Mouse (Mus musculus) urinary bladder, postnatal 4 days (tissue): ENCODE results near the gene Ucp3.
"Not testable (repeated sequence)": the region's sequence is repeated elsewhere in the genome, so short reads cannot be mapped to it uniquely, and the experiment has no call there.

Source experiments
- DNase-seq, 2 experiments: peaks; one replicate each; pipeline ENCODE4 v3.0.0; 2021 to 2022; ENCODE audit warnings: low spot score in 2 of 2

The Ucp3 gene

GRCm38 (mm10) chr7:100473846-100474454 is 1.2 kb downstream of the Ucp3 start:
- DNase-seq, result no peak

DNA sequence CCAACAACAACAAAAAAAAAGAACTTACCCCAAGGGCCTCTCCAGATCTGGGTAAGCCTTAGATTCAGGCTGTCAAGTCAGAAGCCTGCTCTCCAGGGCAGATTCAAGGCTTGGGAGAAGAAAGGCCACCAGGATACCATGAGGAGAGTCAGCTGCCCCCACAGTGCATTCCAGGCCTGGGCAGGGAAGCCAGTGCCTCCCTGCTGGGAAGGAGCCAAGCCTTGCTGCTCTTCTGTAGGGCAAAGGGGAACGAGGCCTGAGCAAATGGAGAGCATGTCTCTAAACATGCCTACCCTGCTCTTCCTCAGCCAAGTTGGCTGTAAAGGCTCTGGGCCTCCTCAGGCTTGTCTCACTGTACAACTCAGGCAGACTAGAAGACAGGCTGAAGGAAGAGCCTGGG is 1.9 kb downstream of the Ucp3 start:
- peak in 1 of 2 experiments; percentile 50 for DNase-seq

GRCm38 (mm10) chr7:100479100-100479822 is 6.5 kb downstream of the Ucp3 start:
- no peak for DNase-seq

- no peak for DNase-seq
These were observed 7.0 kb downstream of the Ucp3 start for GRCm38 (mm10) chr7:100479823-100480164.

DNA sequence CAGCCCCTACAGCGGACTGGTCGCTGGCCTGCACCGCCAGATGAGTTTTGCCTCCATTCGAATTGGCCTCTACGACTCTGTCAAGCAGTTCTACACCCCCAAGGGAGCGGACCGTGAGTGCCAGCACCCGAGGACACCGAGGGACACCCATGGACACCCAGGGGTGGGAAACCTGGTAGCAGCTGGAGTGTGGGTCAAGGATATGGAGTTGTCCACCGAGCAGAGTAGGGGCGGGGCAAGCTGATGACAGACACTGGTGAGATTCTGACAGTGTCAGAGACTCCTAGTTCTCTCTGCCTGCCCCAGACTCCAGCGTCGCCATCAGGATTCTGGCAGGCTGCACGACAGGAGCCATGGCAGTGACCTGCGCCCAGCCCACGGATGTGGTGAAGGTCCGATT is 7.4 kb downstream of the Ucp3 start:
- no peak for DNase-seq

DNA sequence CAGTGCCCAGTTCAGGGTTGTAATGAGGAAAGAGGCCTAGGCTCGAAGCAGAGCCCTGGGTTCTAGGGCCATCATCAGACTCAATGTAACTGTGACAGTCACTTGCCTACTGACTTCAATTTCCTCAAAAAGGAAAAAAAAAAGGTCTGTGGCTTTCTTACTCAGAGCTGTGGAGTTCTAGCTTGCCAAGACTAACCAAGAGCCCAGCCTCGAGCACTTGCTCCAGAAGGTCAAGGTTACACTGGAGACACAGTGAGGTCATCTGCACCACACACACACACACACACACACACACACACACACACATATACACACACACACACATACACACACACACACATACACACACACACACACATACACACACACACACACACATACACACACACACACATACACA is 9.3 kb downstream of the Ucp3 start:
- DNase-seq, result not testable (repeated sequence)

GRCm38 (mm10) chr7:100484493-100484892 is 11.7 kb downstream of the Ucp3 start:
- DNase-seq, result no peak

- no peak for DNase-seq
These were observed 14.5 kb downstream of the Ucp3 start for GRCm38 (mm10) chr7:100487301-100487700.

- DNase-seq, result no peak
These were observed 15.8 kb downstream of the Ucp3 start for GRCm38 (mm10) chr7:100488474-100489048.

DNA sequence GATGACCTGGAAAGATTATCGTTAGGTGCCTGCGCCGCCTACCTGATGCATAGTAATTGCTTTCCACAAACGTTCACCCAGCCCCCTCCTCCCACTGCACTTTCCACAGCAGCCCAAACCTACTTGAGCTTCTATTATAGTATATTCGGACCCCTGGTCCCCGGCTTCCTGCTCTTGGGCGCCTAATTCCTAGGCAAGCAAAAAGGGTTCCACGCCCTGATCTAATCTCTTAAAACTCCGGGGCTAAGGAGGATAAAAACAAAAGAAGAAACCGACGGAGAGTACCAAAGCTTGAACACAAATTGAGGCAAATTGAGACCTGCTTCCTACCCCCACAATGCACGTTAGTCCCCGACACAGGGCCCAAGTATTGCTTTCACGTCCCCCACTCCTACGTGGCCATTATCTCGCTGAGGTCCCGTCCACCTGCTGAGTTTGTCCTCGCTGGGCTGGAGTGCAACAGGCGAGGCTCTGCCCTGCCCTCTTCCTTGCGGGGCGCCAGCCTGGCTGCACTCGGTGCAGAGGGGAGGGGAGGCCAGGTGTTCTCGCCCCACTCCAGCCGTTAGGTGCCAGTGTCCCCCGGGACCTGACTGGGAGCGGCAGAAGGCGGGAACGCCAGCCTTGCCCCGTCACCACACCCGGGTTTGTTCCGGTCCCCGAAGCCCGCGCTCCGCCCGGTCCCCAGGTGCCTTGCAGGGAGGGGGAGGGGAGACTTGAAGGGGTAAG is 19.8 kb downstream of the Ucp3 start:
- no peak for DNase-seq

DNA sequence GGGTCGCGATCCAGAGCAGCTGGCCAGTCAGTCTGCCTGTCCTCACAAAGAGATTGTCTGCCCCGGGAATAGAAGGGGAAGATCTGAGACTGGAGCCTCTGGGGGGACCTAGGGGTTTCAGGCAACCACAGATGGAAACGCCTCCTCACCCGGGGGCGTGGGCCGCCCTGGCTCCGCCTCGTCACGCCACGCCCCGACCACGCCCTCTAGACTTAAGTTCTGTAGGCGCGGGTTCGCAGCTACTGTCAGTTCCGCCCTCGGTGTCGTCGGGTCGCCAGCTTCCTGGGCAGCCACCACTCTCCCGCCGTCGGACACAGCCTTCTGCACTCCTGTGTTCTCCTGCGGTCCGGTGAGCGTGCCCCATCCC is 20.3 kb downstream of the Ucp3 start, which contains the start of gene Ucp2:
Ucp2 (plus strand) TSS at position 221 of the 367 bp plus-strand sequence.
- DNase-seq, result peak; percentile 86 to 89

- DNase-seq, result no peak
These were observed 21.0 kb downstream of the Ucp3 start for GRCm38 (mm10) chr7:100493484-100494414.

- no peak for DNase-seq
These were observed 21.6 kb downstream of the Ucp3 start for GRCm38 (mm10) chr7:100494415-100494831.

- DNase-seq, result no peak
These were observed 22.3 kb downstream of the Ucp3 start for GRCm38 (mm10) chr7:100495042-100495441.

- peak in 1 of 2 experiments; percentile 62 for DNase-seq
These were observed 22.9 kb downstream of the Ucp3 start for GRCm38 (mm10) chr7:100495581-100496251.

DNA sequence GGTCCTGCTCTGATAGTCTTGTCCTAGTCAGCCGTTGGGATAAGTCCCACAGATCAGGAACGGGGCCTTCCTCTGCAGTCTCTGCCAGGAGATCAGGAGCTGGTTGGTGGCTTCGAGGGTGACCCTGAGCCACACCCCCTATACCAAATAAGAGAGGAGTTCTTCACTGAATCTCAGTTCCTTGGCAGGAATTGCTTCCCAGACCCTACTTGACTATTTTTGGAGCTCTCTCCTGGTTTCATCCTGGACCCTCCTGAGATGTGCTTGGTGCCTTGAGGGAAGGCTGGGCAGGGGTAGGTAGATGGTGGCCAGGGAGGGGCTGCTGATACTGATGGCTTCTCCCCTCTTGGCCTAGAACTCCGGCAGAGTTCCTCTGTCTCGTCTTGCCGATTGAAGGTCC is 23.6 kb downstream of the Ucp3 start:
- no peak for DNase-seq

DNA sequence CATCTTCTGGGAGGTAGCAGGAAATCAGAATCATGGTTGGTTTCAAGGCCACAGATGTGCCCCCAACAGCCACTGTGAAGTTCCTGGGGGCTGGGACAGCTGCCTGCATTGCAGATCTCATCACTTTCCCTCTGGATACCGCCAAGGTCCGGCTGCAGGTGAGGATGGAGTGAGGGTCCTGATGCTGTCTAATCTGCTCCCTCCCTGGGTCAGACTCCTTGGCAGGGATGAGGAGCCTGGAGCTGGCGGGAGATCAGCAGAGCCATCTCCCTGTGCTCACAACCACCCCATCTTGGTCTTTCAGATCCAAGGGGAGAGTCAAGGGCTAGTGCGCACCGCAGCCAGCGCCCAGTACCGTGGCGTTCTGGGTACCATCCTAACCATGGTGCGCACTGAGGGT is 24.0 kb downstream of the Ucp3 start:
- no peak for DNase-seq

DNA sequence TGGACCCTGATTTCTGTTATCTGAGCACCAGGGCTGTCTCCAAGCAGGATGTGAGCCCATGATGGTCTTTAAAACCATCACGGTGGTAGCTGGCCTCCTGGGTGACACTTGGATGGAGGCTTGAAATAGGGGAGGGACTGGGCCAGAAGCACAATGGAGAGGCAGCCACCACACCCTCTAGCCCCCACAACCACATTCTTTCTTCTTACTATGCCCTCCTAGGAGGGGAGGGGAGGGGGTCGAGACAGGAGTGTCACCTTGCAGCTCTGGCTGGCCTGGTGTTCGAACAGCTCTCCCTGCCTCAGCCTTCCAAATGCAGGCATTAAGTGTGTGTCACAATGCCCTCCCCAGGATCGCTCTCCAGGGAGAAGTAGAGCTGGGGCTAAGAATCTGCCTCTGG is 24.6 kb downstream of the Ucp3 start:
- DNase-seq, result no peak

DNA sequence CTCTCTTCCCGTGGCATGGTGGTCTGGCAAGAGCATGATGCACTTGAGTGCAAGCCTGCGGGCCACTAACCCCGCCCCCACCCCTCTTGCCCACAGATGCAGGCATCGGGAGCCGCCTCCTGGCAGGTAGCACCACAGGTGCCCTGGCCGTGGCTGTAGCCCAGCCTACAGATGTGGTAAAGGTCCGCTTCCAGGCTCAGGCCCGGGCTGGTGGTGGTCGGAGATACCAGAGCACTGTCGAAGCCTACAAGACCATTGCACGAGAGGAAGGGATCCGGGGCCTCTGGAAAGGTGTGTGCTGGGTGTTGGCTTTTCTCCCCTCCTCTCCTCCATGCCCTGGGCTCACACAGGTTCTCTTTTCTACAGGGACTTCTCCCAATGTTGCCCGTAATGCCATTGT is 25.2 kb downstream of the Ucp3 start:
- DNase-seq, result no peak

DNA sequence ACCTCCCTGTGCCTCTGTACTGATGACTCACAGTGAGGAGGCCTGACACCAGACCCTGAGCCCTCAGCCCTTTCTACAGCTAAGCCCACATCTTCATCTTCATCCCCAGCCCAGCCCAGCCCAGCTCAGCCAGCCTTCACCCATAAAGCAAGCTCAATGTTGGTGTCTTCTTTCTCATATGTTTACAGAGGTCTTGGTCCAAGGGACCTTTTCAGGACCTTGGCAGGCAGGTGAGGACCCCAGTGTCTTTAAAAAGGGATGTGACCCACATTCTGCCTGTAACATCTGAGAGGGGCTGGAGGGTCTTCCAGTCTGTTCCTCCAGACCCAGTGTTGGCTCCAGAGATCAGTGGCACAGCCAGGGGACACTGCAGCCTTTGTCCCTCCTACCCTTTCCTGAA is 26.7 kb downstream of the Ucp3 start:
- no peak for DNase-seq
